Mouse (Mus musculus): ENCODE measurements around the gene Gm20431. TPM values are rescaled to one million over a fixed set of nuclear protein-coding genes. Genes with fewer than 3 reads are reported as not detected.
A peak's percentile ranks its signal among the peaks of the same experiment; 100 is the strongest.
"Not testable (repeated sequence)": the region's sequence is repeated elsewhere in the genome, so short reads cannot be mapped to it uniquely, and the experiment has no call there.

Gene Gm20431
- total RNA-seq, 2 experiments from 2014 or later = 7.7 to 11.6 TPM

- no peak for DNase-seq
These were observed 2.0 kb downstream of the Gm20431 start for GRCm38 (mm10) chr2:167659177-167659846.

DNA sequence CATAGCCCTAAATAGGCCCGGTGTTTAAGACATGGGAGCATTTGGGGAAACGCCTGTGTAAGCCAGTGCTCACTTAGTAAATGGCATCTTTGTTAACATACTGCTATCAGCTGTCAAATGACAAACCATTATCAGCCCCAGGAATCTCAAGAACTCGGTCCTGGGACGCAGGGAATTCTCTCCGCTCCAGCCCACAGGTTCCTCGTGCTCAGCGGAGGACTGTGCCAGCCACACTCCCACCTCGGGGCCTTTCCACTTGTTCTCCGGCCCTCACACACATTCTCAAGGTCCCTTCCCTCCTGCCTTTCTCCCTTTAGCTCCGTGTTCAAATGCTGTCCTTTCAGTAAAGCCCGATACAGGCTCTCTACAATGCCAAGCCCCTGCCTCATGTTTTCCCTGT is 2.6 kb downstream of the Gm20431 start:
- no peak for DNase-seq

DNA sequence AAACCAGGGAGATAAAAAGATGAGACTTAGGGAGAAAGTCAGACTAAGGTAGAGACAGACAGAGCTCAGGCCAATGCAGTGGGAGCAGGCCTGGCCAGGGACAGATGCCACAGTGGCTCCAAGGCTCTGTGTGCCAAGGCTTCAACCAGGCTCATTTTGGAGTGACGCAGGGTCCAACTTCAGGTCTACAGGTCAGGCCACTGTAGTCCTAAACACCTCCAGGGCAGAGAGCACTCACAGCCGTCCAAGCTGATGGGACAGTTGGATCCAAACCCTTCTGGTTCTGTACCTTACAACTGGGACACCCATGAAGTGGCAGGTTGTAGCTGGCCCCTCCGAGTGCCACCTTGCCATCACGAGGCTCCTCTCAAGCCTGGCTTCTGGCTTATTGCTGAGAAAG is 3.3 kb downstream of the Gm20431 start:
- DNase-seq = no peak

GRCm38 (mm10) chr2:167656629-167657478 is 4.4 kb downstream of the Gm20431 start:
- DNase-seq = peak; percentile 55

DNA sequence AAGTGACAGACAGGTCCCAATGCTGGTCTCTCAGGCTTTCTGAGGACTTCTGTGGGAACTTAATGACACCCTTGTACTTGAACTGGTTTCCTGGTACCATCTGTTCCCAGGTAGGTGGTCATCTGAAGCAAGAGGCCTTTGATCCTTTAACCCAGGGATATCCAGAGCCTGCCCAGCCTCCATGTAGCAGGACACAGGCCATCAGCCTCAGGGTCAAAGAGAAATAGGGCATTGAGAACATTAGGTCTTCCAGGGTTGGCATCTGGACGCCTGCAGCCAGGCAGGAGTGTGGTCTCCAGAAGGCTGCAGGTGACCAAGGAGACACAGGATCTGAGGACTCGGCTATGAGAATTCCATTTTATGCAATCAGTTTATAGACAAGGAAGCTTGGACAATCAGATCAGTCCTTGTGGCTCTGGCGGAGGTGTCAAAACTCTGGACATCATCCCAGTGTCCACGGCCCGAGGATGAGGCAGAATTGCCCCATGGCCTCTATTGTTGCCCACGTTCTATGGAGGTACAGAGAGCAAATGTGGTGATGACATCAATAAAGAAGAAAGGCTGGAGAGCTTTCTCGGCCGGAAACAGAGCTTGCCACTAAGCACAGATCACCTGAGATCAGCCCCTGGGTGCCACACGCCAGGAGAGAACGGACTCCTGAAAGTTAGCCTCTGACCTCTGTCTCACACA is 6.2 kb downstream of the Gm20431 start:
- no peak for DNase-seq

DNA sequence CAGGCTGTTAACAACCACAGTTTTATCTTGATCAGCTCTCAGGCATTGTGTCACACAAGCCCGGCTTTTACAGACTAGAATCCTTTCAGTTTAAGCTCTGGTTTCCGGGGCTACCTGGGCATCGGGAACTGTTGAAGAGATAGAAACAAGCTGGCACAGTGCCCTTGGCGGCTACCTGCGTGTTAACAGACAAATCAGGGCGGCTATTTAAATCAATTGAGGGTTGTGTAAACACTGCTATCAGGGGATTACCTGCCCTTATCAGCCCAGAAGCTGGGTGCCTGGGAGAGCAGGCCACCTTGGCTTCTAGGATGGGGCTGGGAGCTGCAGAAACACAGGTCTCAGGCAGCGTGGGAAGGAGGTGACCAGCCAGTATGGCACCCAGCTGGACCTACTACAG is 8.6 kb downstream of the Gm20431 start:
- no peak for DNase-seq

GRCm38 (mm10) chr2:167651622-167652021 is 9.7 kb downstream of the Gm20431 start:
- no peak for DNase-seq

DNA sequence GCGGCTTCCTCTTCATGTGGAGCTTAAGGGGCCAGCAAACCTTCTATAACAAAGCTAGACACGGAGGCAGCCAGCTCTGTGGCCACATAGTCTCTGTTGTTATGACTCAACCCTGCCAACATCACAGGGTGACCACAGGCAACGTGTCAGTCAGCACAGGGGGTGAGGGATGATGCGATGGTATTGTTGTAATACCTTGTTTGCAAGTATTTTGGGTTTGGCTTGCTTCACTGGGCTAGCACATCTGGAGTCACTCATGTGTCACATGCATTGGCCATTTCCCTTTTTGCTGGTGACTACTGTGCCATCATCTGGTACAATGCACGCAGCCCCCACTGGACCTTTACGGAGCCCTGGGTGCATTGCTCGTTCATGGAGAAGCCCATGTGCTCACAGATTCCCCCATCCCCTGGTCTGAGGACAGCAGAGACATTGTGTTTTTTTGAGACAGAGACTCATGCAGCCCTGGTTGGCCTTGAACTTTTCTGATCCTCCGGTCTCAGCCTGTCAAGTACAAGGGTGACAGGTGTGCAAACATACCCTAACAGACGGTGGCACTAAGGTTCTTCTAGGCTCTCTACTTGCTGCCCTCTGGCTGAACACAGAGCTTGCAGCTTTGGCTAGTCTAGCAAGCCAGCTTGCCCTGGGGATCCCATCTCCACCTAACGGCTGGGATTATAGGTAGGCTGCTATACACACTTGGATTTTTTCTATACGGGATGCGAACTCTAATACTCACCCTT is 11.8 kb downstream of the Gm20431 start:
- no peak for DNase-seq

DNA sequence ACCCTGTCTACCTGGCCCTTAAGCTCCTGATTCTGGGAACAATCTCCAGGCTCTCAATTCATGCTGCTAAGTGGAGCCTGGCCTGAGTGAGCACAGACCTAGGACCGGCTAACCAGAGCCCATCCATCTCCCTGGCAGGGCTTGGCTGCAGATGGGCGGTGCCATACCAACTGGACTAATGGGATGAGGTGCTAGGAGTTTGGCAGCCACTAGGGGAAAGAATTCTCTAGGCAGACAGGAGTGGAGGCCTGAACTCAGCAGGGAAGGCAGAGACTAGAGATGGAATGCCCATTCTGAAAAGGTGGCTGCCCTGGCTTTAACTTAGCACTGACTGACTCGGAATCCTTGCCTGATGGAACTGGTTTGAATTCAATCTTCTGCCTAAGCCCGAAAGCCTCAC is 14.9 kb downstream of the Gm20431 start:
- DNase-seq = no peak

GRCm38 (mm10) chr2:167643356-167644052 is 17.8 kb downstream of the Gm20431 start:
- DNase-seq = not testable (repeated sequence)

DNA sequence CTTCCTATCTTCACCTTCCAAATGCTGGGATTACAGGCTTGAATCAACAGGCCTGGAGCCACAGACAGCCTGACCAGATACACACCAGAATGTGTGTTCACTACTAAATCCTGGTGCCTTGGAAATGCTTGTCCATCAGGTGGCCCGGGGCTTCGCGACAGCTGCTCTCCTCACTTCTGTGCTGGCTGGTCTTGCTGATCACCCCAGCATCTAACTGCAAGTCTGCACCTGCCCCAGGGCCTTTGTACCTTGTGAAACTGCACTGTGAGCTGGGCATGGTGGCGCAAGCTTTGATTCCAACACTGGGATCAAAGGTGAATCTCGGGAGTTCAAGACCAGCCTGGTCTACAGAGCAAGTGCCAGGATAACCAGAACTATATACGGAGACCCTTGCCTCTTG is 19.1 kb downstream of the Gm20431 start:
- DNase-seq = no peak

- DNase-seq = no peak
These were observed 20.0 kb downstream of the Gm20431 start for GRCm38 (mm10) chr2:167641337-167641736.

DNA sequence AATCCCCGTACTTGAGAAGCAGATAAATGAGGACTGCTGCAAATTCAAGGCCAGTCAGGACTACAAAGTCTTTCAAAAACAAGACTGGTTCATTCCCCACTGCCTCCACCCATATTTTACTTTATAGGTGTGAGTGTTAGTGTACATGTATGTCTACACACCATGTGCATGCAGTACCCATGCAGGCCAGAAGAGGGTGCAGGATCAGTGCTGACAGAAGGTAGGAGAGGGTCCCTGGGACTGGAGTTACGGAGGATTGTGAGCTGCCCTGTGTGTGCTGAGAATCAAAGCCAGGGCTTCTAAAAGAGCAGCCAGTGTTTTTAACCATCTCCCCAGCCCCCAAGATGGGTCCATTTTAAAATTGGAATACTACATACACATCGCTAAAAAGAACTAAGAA is 21.0 kb downstream of the Gm20431 start:
- DNase-seq = no peak

DNA sequence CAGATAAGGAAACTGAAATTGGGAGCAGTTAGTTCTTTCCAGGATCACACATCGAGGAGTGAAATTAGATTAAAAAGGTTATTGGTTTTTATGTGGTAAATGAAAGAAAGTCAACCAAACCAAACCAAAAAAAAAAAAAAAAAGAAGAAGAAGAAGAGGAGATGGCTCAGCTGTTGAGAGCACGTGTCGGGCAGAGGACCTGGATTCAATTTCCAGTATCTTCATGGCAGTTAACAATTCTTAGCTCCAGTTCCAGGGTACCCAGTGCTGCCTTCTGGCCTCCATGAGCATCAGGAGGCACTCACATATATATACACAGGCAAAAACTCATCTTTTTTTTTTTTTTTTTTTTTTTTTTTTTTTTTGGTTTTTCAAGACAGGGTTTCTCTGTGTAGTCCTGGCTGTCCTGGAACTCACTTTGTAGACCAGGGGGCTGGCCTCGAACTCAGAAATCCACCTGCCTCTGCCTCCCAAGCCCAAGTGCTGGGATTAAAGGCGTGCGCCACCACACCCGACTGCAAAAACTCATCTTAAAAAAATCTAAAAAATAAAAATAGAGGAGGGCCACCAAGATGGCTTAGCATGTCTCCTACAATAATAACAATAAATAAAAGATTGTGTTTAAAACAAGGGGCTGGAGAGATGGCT is 26.3 kb downstream of the Gm20431 start:
- no peak for DNase-seq

- DNase-seq = peak; percentile 93
These were observed 26.9 kb downstream of the Gm20431 start for GRCm38 (mm10) chr2:167634338-167634770.

DNA sequence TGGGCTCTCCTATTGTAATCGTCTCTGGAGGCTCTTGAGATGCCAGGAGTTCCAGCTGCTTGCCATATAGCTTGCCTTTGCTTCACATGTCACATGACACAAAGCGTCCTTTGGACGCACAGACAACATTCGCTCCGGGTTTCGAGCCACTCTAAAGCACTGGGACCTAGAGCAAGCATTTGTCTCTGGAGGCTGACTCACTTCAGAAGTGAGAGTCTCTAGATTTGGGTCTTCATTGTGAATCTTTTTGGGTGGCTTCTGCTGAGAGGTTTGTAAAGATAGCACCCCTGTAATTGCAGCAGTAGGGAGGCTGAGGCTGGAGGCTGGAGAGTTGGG is 27.8 kb downstream of the Gm20431 start:
- no peak for DNase-seq

DNA sequence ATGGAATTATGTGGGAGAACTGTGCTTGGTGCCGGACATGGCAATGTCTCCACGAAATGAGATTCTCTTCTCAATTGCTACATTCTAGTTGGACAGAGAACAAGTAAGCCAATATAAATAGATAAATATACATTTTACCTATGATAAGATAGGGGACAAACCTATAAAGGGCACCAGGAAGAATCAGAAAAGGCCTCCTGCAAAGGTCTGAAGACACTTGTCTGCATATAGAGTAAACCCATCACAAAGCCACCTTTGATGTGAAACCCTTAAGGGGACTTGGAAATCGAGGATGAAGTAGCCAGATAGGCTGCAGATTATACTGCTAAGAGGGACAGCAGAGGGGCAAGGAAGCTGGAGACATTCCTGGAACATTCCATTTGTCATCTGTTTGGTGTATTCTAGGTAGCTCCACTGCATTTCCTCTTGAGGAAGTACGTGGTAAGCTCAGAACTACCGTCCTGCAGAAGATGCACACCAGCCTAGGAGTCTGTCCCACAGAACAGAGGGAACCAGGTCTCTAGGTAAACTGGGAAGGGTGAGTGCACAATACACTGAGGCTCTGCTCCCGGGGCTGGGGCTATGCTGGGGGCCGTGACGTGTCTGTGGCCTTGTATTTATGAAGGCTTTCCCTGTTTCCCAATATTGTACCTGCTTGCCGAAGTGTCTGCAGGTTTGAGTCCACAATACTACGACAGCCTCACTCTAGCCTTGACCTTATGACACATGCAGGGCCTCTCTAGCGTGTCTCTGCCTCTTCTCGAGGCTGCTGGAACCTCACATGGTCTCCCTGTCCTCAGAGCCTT is 28.4 kb downstream of the Gm20431 start:
- no peak for DNase-seq

GRCm38 (mm10) chr2:167631591-167632448 is 29.5 kb downstream of the Gm20431 start, which contains the start of gene Ube2v1:
Gene Ube2v1, minus strand, starts transcription at chr2:167632095.
- peak; percentile 98 for DNase-seq

DNA sequence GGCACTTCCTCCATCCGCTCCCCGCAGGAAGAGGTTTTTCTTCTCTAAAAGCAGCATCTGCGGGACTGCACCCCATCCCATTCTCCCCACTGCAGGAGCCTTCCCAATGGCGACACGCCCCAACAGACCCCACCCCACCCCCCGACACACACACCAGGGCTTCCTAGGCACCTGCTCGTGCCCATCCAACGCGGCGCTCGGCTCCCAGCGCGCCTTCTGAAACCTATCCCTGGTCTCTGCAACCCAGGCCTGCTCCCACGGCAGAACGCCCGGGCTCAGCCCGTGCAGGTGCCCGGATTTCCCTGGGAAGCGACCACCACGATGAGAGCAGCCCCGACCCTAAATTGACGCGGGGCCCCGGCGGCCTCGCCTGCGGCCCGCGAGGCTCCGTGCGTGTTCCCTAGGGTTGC is 30.1 kb downstream of the Gm20431 start:
- DNase-seq = no peak

All from gastrocnemius, postnatal 25 days (tissue).